Mouse (Mus musculus) megakaryocyte, embryonic 14.5 days (primary cell): ENCODE measurements around the gene Lama2. TPM values are rescaled to one million over a fixed set of nuclear protein-coding genes. Genes with fewer than 3 reads are reported as not detected.

ENCODE experiments used
- H3K27me3 ChIP-seq: replicated peaks from 2 replicates; pipeline ENCODE3; 2012; ENCODE audit warnings: inconsistent platforms
- H3K36me3 ChIP-seq: replicated peaks from 2 replicates; pipeline ENCODE3; 2012; ENCODE audit warnings: low read length, inconsistent platforms, mixed read lengths
- H3K4me1 ChIP-seq: 2 replicates; pipeline ENCODE4 v1.6.1; 2012; ENCODE audit warnings: inconsistent platforms
- H3K4me3 ChIP-seq: replicated peaks from 2 replicates; pipeline ENCODE3; 2012; ENCODE audit warnings: moderate library complexity, mild to moderate bottlenecking, inconsistent platforms
- H3K9me3 ChIP-seq: 2 replicates; pipeline ENCODE4 v1.6.1; 2012; ENCODE audit warnings: inconsistent platforms
- FLI1 ChIP-seq: IDR thresholded peaks from 2 replicates; pipeline ENCODE4 v1.6.1; 2012; ENCODE audit warnings: low read length, inconsistent platforms, mixed read lengths
- GATA1 ChIP-seq: IDR thresholded peaks from 3 replicates; pipeline ENCODE4 v1.6.1; 2012; ENCODE audit warnings: mixed read lengths, low read length, inconsistent platforms, borderline replicate concordance
- polyA plus RNA-seq: library from polyadenylated mRNA; stranded (reverse); fragments of >175 nt; gene quantifications from 2 replicates; pipeline ENCODE4 v1.2.3, GENCODE M21; 2012; ENCODE audit warnings: low replicate concordance; ENCODE audit not compliant: insufficient read depth

Gene Lama2
- polyA plus RNA-seq, 1 experiment: not detected

- H3K4me1 ChIP-seq: no peaks in the 10 kb centered on the region
- H3K27me3 ChIP-seq: no peaks in the 10 kb centered on the region
- H3K4me3 ChIP-seq: no peak overlapping the region
- H3K36me3 ChIP-seq: no peaks in the 10 kb centered on the region
- no peaks in the 10 kb centered on the region for H3K9me3 ChIP-seq
- no peak for TF ChIP-seq GATA1
- no peak for TF ChIP-seq FLI1
Observed at GRCm38 (mm10) chr10:27193986-27194908, 425.3 kb downstream of the Lama2 start.

DNA sequence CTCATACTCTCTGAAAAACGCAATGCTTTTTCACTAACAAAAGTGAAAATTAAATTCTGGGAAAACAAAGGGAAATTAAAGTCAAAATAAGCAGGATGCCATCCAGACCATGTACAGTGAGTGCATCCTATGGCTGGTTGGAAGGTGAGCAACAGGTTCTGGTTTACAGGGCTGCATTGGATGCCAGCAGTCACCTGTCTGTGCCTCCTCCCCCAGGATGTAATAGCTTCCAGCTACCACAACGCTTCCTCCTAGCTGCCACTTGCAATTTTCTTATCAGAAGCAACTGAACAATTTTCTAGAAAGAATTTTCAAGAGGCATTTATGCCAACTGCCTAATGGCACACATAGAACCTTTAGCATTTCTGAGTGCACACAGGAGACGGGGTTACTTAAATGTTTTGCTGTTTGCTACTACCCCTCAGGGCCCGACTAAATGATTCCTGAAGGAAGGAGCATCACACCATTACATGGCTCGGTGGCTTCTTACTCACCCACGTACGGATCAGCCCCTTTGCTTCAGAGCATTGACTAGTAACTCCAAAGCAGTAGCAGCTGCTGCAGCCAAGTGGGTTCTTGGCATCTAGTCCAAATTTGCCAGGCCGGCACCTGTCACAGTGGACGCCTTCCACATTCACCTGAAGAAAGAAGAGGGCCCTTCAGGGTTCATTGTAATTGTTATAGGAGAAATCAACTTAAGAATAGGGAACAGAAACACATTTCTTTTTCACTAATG, 430.8 kb downstream of the Lama2 start:
- Histone ChIP-seq H3K4me1 (no peaks in the 10 kb centered on the region), H3K36me3 (no peaks in the 10 kb centered on the region), H3K4me3 (no peak overlapping the region), H3K27me3 (no peaks in the 10 kb centered on the region), H3K9me3 (no peaks in the 10 kb centered on the region)
- no peak for TF ChIP-seq GATA1
- no peak for TF ChIP-seq FLI1

DNA sequence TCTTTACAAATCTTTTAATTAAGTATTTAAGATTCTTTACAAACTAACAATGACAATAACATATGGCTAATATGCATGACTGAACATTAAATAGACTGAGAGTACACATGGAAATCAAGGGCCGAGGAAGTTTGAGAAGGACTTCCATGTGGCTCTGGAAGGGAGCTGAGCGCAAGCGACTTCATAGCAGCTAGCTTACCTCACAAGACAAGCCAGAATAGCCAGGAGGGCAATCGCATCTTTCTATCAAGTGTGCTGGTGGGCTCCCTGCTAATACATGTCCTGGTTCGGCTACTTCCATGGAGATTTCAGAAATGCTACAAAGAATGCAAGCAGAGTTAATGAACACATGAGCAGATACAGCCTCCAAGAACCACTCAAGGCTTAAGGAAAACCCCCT, 435.4 kb downstream of the Lama2 start:
- TF ChIP-seq FLI1 (no peak), GATA1 (no peak)
- H3K9me3 ChIP-seq: no peaks in the 10 kb centered on the region
- no peak overlapping the region for H3K4me3 ChIP-seq
- H3K4me1 ChIP-seq: no peaks in the 10 kb centered on the region
- H3K27me3 ChIP-seq: no peaks in the 10 kb centered on the region
- H3K36me3 ChIP-seq: no peaks in the 10 kb centered on the region

DNA sequence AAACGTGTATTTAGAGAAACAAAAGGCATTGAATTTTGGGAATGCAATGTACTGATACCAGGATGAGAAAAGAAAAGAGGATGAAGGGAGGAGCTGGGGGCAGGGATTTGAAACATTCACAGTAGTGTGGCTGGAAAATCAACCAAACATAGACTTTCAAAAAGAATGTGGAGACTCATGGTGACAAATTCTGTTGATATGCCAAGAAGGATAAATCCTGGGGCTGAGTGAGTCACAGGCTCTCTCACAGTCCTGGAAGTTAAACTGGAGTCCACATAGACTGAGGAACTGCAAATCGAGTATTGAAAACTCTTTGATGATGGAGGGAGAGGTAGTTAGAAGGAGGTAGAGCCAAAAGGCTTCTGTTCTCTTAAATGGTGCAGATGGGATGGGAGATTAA, 445.3 kb downstream of the Lama2 start:
- H3K4me1 ChIP-seq: no peaks in the 10 kb centered on the region
- no peaks in the 10 kb centered on the region for H3K9me3 ChIP-seq
- TF ChIP-seq FLI1 (no peak), GATA1 (no peak)
- H3K36me3 ChIP-seq: no peaks in the 10 kb centered on the region
- H3K27me3 ChIP-seq: no peaks in the 10 kb centered on the region
- H3K4me3 ChIP-seq: no peak overlapping the region

GRCm38 (mm10) chr10:27164738-27165137, 454.8 kb downstream of the Lama2 start:
- Histone ChIP-seq H3K4me1 (no peaks in the 10 kb centered on the region), H3K36me3 (no peaks in the 10 kb centered on the region), H3K9me3 (no peaks in the 10 kb centered on the region), H3K4me3 (no peak overlapping the region), H3K27me3 (no peaks in the 10 kb centered on the region)
- TF ChIP-seq GATA1: no peak
- TF ChIP-seq FLI1: no peak

DNA sequence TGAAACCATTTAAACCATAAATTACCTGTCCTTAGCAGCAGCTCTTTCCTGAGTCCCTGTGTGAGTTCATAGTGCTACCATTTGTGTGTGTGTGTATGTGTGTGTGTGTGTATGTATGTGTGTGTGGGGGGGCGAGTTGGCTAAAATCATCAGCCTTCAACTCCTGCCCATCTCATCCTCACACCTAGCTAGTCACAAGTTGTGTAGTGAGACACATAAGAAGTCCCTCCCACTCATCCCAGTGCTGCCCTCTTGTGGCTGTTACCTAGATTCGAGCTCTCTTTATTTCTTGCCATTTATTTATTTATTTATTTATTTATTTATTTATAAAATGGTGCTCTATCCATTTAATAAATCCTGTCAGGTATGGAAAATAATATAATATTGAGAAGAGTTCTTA, 457.2 kb downstream of the Lama2 start:
- Histone ChIP-seq H3K4me3 (no peak overlapping the region), H3K9me3 (no peaks in the 10 kb centered on the region), H3K36me3 (no peaks in the 10 kb centered on the region), H3K4me1 (no peaks in the 10 kb centered on the region), H3K27me3 (no peaks in the 10 kb centered on the region)
- TF ChIP-seq FLI1 (no peak), GATA1 (no peak)

GRCm38 (mm10) chr10:27150220-27150619, 469.3 kb downstream of the Lama2 start:
- Histone ChIP-seq H3K4me1 (0 out of 2 replicates have a peak, but pooled peaks cover 2% of the 10 kb centered on the region), H3K9me3 (0 out of 2 replicates have a peak, but pooled peaks cover 1% of the 10 kb centered on the region), H3K4me3 (no peak overlapping the region), H3K27me3 (no peaks in the 10 kb centered on the region), H3K36me3 (no peaks in the 10 kb centered on the region)
- TF ChIP-seq GATA1: no peak

DNA sequence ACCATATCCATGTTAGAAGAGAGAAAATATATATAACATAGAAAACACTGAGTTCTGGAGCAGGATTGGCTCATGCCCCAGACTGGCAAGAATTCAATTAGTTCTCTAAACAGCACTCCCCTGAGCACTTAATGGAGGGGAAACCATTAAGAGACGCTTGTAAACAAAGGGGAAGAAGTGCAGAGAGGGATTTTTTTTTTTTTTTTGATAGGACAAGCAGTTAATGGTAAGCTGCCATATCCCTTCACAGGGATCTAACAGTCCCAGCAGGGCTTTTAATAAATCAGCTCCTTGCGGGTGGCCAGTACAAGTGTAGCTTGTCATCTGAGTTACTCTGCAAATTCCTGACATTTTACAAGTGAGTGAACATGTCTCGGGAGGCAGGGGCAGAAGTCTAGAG, 479.1 kb downstream of the Lama2 start:
- H3K36me3 ChIP-seq: no peaks in the 10 kb centered on the region
- no peaks in the 10 kb centered on the region for H3K9me3 ChIP-seq
- TF ChIP-seq FLI1 (no peak), GATA1 (no peak)
- H3K4me1 ChIP-seq: no peaks in the 10 kb centered on the region
- H3K4me3 ChIP-seq: no peak overlapping the region
- no peaks in the 10 kb centered on the region for H3K27me3 ChIP-seq

DNA sequence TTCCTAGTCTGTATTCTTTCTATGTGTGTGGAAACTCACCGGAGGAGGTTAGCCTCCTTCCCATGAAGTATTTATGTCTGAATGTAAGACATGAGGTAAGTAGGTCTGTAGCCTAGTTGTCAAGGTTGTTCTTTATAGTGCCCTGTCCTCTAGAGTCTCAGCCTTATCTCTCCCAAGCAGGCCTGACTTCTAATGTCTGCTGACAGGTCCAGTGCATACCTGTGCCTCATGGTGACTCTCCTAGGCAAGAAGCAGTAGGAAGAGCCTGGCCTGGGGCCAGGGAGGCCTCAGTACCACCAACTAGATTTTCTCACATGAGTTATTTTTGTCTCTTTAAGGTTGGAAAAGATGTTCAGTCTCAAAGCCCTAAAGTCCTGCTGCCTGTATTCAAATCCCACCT, 483.8 kb downstream of the Lama2 start:
- Histone ChIP-seq H3K36me3 (no peaks in the 10 kb centered on the region), H3K9me3 (no peaks in the 10 kb centered on the region), H3K4me1 (no peaks in the 10 kb centered on the region), H3K4me3 (no peak overlapping the region), H3K27me3 (no peaks in the 10 kb centered on the region)
- no peak for TF ChIP-seq FLI1

GRCm38 (mm10) chr10:27133135-27133534, 486.4 kb downstream of the Lama2 start:
- no peaks in the 10 kb centered on the region for H3K27me3 ChIP-seq
- TF ChIP-seq FLI1 (no peak), GATA1 (no peak)
- no peaks in the 10 kb centered on the region for H3K9me3 ChIP-seq
- H3K36me3 ChIP-seq: no peaks in the 10 kb centered on the region
- no peaks in the 10 kb centered on the region for H3K4me1 ChIP-seq
- no peak overlapping the region for H3K4me3 ChIP-seq
